Comparison of ENCODE assay signal across 23 mouse cellular contexts in genomic region chr17:45698368-45698767, GRCm38 (mm10). TPM values are rescaled to one million over a fixed set of nuclear protein-coding genes. Genes with fewer than 3 reads are reported as not detected.
DNase-seq lines count a peak whose midpoint lies in the region; ATAC-seq and TF ChIP-seq lines count a peak whose summit lies in the region.
"Had no signal": no experiment of that assay in that cellular context is flagged by ENCODE, and none has a peak within 500 bp of the region (broad histone marks: within the 10 kb centered on the region; RNA-seq: fewer than 3 reads in every experiment).

No protein-coding gene starts in this region.

- H3K9ac ChIP-seq in embryonic facial prominence, embryonic 14.5 days (ENCODE audit: low read depth, low read length), result no peak overlapping the region
- no peak overlapping the region for H3K9ac ChIP-seq in lung, postnatal 0 days (replicated peaks; ENCODE audit: low read depth)
- H3K9ac ChIP-seq in midbrain, embryonic 13.5 days (replicated peaks), result no peak overlapping the region
- H3K9ac ChIP-seq in kidney, embryonic 15.5 days, result no peak overlapping the region
- H3K9ac ChIP-seq: embryonic facial prominence, embryonic 12.5 days; forebrain, embryonic 12.5 days; heart, embryonic 12.5 days; hindbrain, embryonic 12.5 days had no signal

- H3K27ac ChIP-seq in embryonic facial prominence, embryonic 14.5 days (replicated peaks; ENCODE audit: low read depth, low read length), result no peak overlapping the region; the same call in 1 of the 2 replicates
- no peak overlapping the region for H3K27ac ChIP-seq in embryonic facial prominence, embryonic 10.5 days (replicated peaks)
- H3K27ac ChIP-seq in lung, postnatal 0 days (ENCODE audit: low read length), result 0 out of 2 replicates have a peak overlapping the region, but pooled peaks have one; percentile 33
- H3K27ac ChIP-seq in small intestine, adult 2 months (ENCODE audit: insufficient read depth, low read depth, low read length), result peak overlapping the region; percentile 23; the same call in 1 of the 2 replicates
- H3K27ac ChIP-seq in midbrain, embryonic 13.5 days, result no peak overlapping the region
- H3K27ac ChIP-seq in kidney, embryonic 15.5 days, result no peak overlapping the region
- H3K27ac ChIP-seq: embryonic facial prominence, embryonic 12.5 days; forebrain, embryonic 12.5 days; hindbrain, embryonic 12.5 days had no signal

- no peak for TF ChIP-seq EP300 in lung, postnatal 0 days (IDR thresholded peaks at IDR 0.05)

- peaks cover 18% of the 10 kb centered on the region for H3K36me3 ChIP-seq in embryonic facial prominence, embryonic 14.5 days (ENCODE audit: control insufficient read depth, insufficient read depth, low read length)
- H3K36me3 ChIP-seq in embryonic facial prominence, embryonic 10.5 days (replicated peaks), result peaks cover 36% of the 10 kb centered on the region
- no peaks in the 10 kb centered on the region for H3K36me3 ChIP-seq in lung, postnatal 0 days (ENCODE audit: insufficient read depth, low read length)
- peaks cover 6% of the 10 kb centered on the region for H3K36me3 ChIP-seq in small intestine, adult 2 months (ENCODE audit: control insufficient read depth, insufficient read depth, low read length)
- peaks cover 19% of the 10 kb centered on the region for H3K36me3 ChIP-seq in midbrain, embryonic 13.5 days
- H3K36me3 ChIP-seq in kidney, embryonic 15.5 days, result peaks cover 28% of the 10 kb centered on the region

- no peak for TF ChIP-seq POLR2A in small intestine, adult 2 months (IDR thresholded peaks at IDR 0.05; ENCODE audit: low read depth, low read length)

- TF ChIP-seq CTCF in lung, postnatal 0 days (IDR thresholded peaks at IDR 0.05), result no peak
- no peak for TF ChIP-seq CTCF in small intestine, adult 2 months (IDR thresholded peaks at IDR 0.05; ENCODE audit: extremely low read depth, insufficient read length, insufficient replicate concordance, low read depth, low read length)

- H3K27me3 ChIP-seq in embryonic facial prominence, embryonic 14.5 days (replicated peaks; ENCODE audit: control insufficient read depth, insufficient read depth, low read length), result no peaks in the 10 kb centered on the region
- H3K27me3 ChIP-seq in embryonic facial prominence, embryonic 10.5 days (replicated peaks; ENCODE audit: low read depth, poor library complexity, severe bottlenecking), result no peaks in the 10 kb centered on the region
- no peaks in the 10 kb centered on the region for H3K27me3 ChIP-seq in lung, postnatal 0 days (replicated peaks; ENCODE audit: insufficient read depth, low read length)
- no peaks in the 10 kb centered on the region for H3K27me3 ChIP-seq in small intestine, adult 2 months (ENCODE audit: control insufficient read depth, insufficient read depth, low read length)
- no peaks in the 10 kb centered on the region for H3K27me3 ChIP-seq in midbrain, embryonic 13.5 days
- no peaks in the 10 kb centered on the region for H3K27me3 ChIP-seq in kidney, embryonic 15.5 days
- H3K27me3 ChIP-seq: embryonic facial prominence, embryonic 12.5 days; forebrain, embryonic 12.5 days; heart, embryonic 12.5 days; hindbrain, embryonic 12.5 days had no signal

- DNase-seq in embryonic facial prominence, embryonic 14.5 days (ENCODE audit: low spot score), result peak; percentile 43
- DNase-seq in embryonic facial prominence, embryonic 10.5 days (ENCODE audit: low spot score), result no peak
- no peak for DNase-seq in lung, postnatal 0 days (ENCODE audit: low spot score)
- no peak for DNase-seq in lung, postnatal 14 days
- DNase-seq: adrenal gland, adult 8-10 months; adrenal gland, postnatal 36 days; cerebellum, adult 11 months; cerebellum, adult 8-10 months; cerebellum, postnatal 14 days; embryo, embryonic 11 days; gastrocnemius, postnatal 14 days; heart, postnatal 4 days had no signal

- no peaks in the 10 kb centered on the region for H3K4me1 ChIP-seq in embryonic facial prominence, embryonic 14.5 days (ENCODE audit: control insufficient read depth, insufficient read depth, low read length)
- peaks cover 37% of the 10 kb centered on the region for H3K4me1 ChIP-seq in embryonic facial prominence, embryonic 10.5 days
- H3K4me1 ChIP-seq in lung, postnatal 0 days (ENCODE audit: insufficient read depth, low read depth, low read length), result peaks cover 9% of the 10 kb centered on the region
- peaks cover 34% of the 10 kb centered on the region for H3K4me1 ChIP-seq in small intestine, adult 2 months (ENCODE audit: control insufficient read depth, insufficient read depth, insufficient read length, low read length)
- H3K4me1 ChIP-seq in midbrain, embryonic 13.5 days (replicated peaks), result peaks cover 12% of the 10 kb centered on the region
- peaks cover 28% of the 10 kb centered on the region for H3K4me1 ChIP-seq in kidney, embryonic 15.5 days

- no peak overlapping the region for H3K4me2 ChIP-seq in embryonic facial prominence, embryonic 14.5 days (ENCODE audit: low read depth, low read length)
- H3K4me2 ChIP-seq in lung, postnatal 0 days (replicated peaks; ENCODE audit: low read depth, low read length), result no peak overlapping the region
- H3K4me2 ChIP-seq in midbrain, embryonic 13.5 days (replicated peaks), result no peak overlapping the region
- no peak overlapping the region for H3K4me2 ChIP-seq in kidney, embryonic 15.5 days
- H3K4me2 ChIP-seq: embryonic facial prominence, embryonic 12.5 days; forebrain, embryonic 12.5 days; heart, embryonic 12.5 days; hindbrain, embryonic 12.5 days had no signal

- ATAC-seq in embryonic facial prominence, embryonic 14.5 days (ENCODE audit: low read depth), result no peak
- ATAC-seq in lung, postnatal 0 days, result no peak
- ATAC-seq in midbrain, embryonic 13.5 days, result no peak
- no peak for ATAC-seq in kidney, embryonic 15.5 days (replicated peaks; ENCODE audit: low FRiP score)
- ATAC-seq: forebrain, embryonic 16.5 days; hindbrain, embryonic 16.5 days; inflammation-experienced regulatory T-cells, adult 6 months had no signal

- H3K9me3 ChIP-seq in embryonic facial prominence, embryonic 14.5 days (ENCODE audit: control insufficient read depth, low read length), result no peaks in the 10 kb centered on the region
- H3K9me3 ChIP-seq in embryonic facial prominence, embryonic 10.5 days, result no peaks in the 10 kb centered on the region
- H3K9me3 ChIP-seq in lung, postnatal 0 days (ENCODE audit: low read length), result no peaks in the 10 kb centered on the region
- no peaks in the 10 kb centered on the region for H3K9me3 ChIP-seq in midbrain, embryonic 13.5 days
- H3K9me3 ChIP-seq in kidney, embryonic 15.5 days (replicated peaks), result no peaks in the 10 kb centered on the region
- H3K9me3 ChIP-seq: embryonic facial prominence, embryonic 12.5 days; forebrain, embryonic 12.5 days; heart, embryonic 12.5 days; hindbrain, embryonic 12.5 days had no signal

- 81% methylated on average over 6 of the region's 6 CpGs for WGBS in embryonic facial prominence, embryonic 14.5 days
- 94% methylated on average over 6 of the region's 6 CpGs for WGBS in embryonic facial prominence, embryonic 10.5 days
- WGBS in lung, postnatal 0 days, result 57% methylated on average over 6 of the region's 6 CpGs
- WGBS in small intestine, adult 2 months, result 69% methylated on average over 6 of the region's 6 CpGs
- WGBS in midbrain, embryonic 13.5 days, result 94% methylated on average over 6 of the region's 6 CpGs
- 86% methylated on average over 6 of the region's 6 CpGs for WGBS in kidney, embryonic 15.5 days

- H3K4me3 ChIP-seq in embryonic facial prominence, embryonic 14.5 days (ENCODE audit: low read depth, low read length), result no peak overlapping the region
- no peak overlapping the region for H3K4me3 ChIP-seq in embryonic facial prominence, embryonic 10.5 days
- no peak overlapping the region for H3K4me3 ChIP-seq in lung, postnatal 0 days (ENCODE audit: low read depth, low read length)
- H3K4me3 ChIP-seq in small intestine, adult 2 months (ENCODE audit: low read depth, low read length), result no peak overlapping the region
- no peak overlapping the region for H3K4me3 ChIP-seq in midbrain, embryonic 13.5 days (replicated peaks)
- H3K4me3 ChIP-seq in kidney, embryonic 15.5 days (replicated peaks), result no peak overlapping the region
- H3K4me3 ChIP-seq: embryonic facial prominence, embryonic 12.5 days; forebrain, embryonic 12.5 days; heart, embryonic 12.5 days; hindbrain, embryonic 12.5 days had no signal

RNA-seq across cellular contexts. Expression of gene Tmem63b, which starts 11.7 kb away (rescaled TPM):
- polyA plus RNA-seq in embryonic facial prominence, embryonic 14.5 days (2014; fragmentation: Nextera tagmentation; extraction: Ambion mirVana), result 30.4 and 32.9 TPM in 2 replicates
- 41.6 and 51.6 TPM in 2 replicates for polyA plus RNA-seq in embryonic facial prominence, embryonic 10.5 days (2016; fragmentation: Nextera tagmentation; extraction: Ambion mirVana)
- 78.5 and 88.2 TPM in 2 replicates for polyA plus RNA-seq in lung, postnatal 0 days (2015; fragmentation: Nextera tagmentation; extraction: Ambion mirVana)
- 42.6 and 65.0 TPM in 2 replicates for polyA plus RNA-seq in small intestine, adult 2 months (2012; rRNA removed)
- 124 and 133 TPM in 2 replicates for polyA plus RNA-seq in midbrain, embryonic 13.5 days (2015; fragmentation: Nextera tagmentation; extraction: Ambion mirVana)
- polyA plus RNA-seq in kidney, embryonic 15.5 days (2015; fragmentation: Nextera tagmentation; extraction: Ambion mirVana), result 35.3 and 39.4 TPM in 2 replicates

RNA-seq across cellular contexts. Expression of gene Mrpl14, which starts 12.2 kb away (rescaled TPM):
- polyA plus RNA-seq in embryonic facial prominence, embryonic 14.5 days (2014; fragmentation: Nextera tagmentation; extraction: Ambion mirVana), result 146 and 148 TPM in 2 replicates
- 156 and 170 TPM in 2 replicates for polyA plus RNA-seq in embryonic facial prominence, embryonic 10.5 days (2016; fragmentation: Nextera tagmentation; extraction: Ambion mirVana)
- polyA plus RNA-seq in lung, postnatal 0 days (2015; fragmentation: Nextera tagmentation; extraction: Ambion mirVana), result 224 and 234 TPM in 2 replicates
- 105 and 161 TPM in 2 replicates for polyA plus RNA-seq in small intestine, adult 2 months (2012; rRNA removed)
- polyA plus RNA-seq in midbrain, embryonic 13.5 days (2015; fragmentation: Nextera tagmentation; extraction: Ambion mirVana), result 115 and 121 TPM in 2 replicates
- polyA plus RNA-seq in kidney, embryonic 15.5 days (2015; fragmentation: Nextera tagmentation; extraction: Ambion mirVana), result 144 and 152 TPM in 2 replicates

RNA-seq across cellular contexts. Expression of gene 1600014C23Rik, which starts 35.3 kb away (rescaled TPM):
- polyA plus RNA-seq in embryonic facial prominence, embryonic 14.5 days (2014; fragmentation: Nextera tagmentation; extraction: Ambion mirVana), result not detected in 2 replicates
- not detected in 2 replicates for polyA plus RNA-seq in embryonic facial prominence, embryonic 10.5 days (2016; fragmentation: Nextera tagmentation; extraction: Ambion mirVana)
- polyA plus RNA-seq in lung, postnatal 0 days (2015; fragmentation: Nextera tagmentation; extraction: Ambion mirVana), result not detected in 2 replicates
- polyA plus RNA-seq in small intestine, adult 2 months (2012; rRNA removed), result not detected in 2 replicates
- polyA plus RNA-seq in midbrain, embryonic 13.5 days (2015; fragmentation: Nextera tagmentation; extraction: Ambion mirVana), result not detected in 2 replicates
- 0.68 TPM in 1 of 2 replicates, not detected in the other for polyA plus RNA-seq in kidney, embryonic 15.5 days (2015; fragmentation: Nextera tagmentation; extraction: Ambion mirVana)
- polyA plus RNA-seq: C2C12; hindbrain, embryonic 12.5 days; inflammation-experienced regulatory T-cells, adult 6 months had no signal

RNA-seq across cellular contexts. Expression of gene Capn11, which starts 39.2 kb away (rescaled TPM):
- polyA plus RNA-seq in embryonic facial prominence, embryonic 14.5 days (2014; fragmentation: Nextera tagmentation; extraction: Ambion mirVana), result 0.83 TPM in 1 of 2 replicates, not detected in the other
- polyA plus RNA-seq in embryonic facial prominence, embryonic 10.5 days (2016; fragmentation: Nextera tagmentation; extraction: Ambion mirVana), result 0.81 and 0.84 TPM in 2 replicates
- polyA plus RNA-seq in lung, postnatal 0 days (2015; fragmentation: Nextera tagmentation; extraction: Ambion mirVana), result 0.08 TPM in 1 of 2 replicates, not detected in the other
- 0.03 TPM in 1 of 2 replicates, not detected in the other for polyA plus RNA-seq in small intestine, adult 2 months (2012; rRNA removed)
- 0.52 and 0.92 TPM in 2 replicates for polyA plus RNA-seq in midbrain, embryonic 13.5 days (2015; fragmentation: Nextera tagmentation; extraction: Ambion mirVana)
- polyA plus RNA-seq in kidney, embryonic 15.5 days (2015; fragmentation: Nextera tagmentation; extraction: Ambion mirVana), result 0.57 and 0.87 TPM in 2 replicates
- polyA plus RNA-seq: inflammation-experienced regulatory T-cells, adult 6 months had no signal

Comparison
In these comparisons a context has a peak if more than half of its experiments do, and no peak if none do; other contexts are left out.
1. H3K27ac ChIP-seq: peak in lung, postnatal 0 days (single experiment) and small intestine, adult 2 months (single experiment); none in embryonic facial prominence, embryonic 14.5 days (single experiment), embryonic facial prominence, embryonic 10.5 days (single experiment), midbrain, embryonic 13.5 days (single experiment) and kidney, embryonic 15.5 days (single experiment).